17 mouse cellular contexts compared by ENCODE assay signal in the genomic region with DNA sequence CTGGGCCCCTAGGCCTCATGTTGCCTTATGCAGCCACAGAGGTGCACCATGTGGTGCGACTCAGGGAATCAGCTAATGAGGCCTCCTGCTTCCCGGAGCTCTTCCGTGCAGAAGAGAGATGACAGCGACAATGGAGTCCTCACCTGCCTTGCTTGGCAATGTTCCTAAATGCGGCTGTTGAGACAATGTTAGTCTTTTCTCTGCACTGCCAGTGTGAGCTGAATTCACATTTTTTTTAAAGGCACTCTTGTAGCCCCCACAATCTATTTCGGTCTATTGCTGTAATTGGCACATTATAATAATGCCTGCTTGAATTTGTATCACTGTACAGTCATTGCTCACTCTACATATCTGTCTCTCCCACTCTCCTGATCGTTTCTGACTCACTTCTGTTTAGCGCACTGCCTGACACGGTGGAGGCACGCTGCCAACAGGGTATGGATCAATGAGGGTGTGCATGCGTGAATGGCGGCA.
DNase-seq lines count a peak whose midpoint lies in the region; ATAC-seq lines count a peak whose summit lies in the region.
"Had no signal": no experiment of that assay in that cellular context is flagged by ENCODE, and none has a peak within 500 bp of the region (broad histone marks: within the 10 kb centered on the region; RNA-seq: fewer than 3 reads in every experiment).

No protein-coding gene starts in this region.

- peak; percentile 85 for ATAC-seq in forebrain, embryonic 16.5 days
- no peak for ATAC-seq in heart, embryonic 12.5 days (ENCODE audit: insufficient number of reproducible peaks, low FRiP score)
- ATAC-seq: intestine, embryonic 15.5 days had no signal

- no peak overlapping the region for H3K9ac ChIP-seq in forebrain, embryonic 16.5 days (replicated peaks; ENCODE audit: low read depth, low read length)
- H3K9ac ChIP-seq in heart, embryonic 12.5 days: no peak overlapping the region
- H3K9ac ChIP-seq: embryonic facial prominence, embryonic 13.5 days; intestine, embryonic 15.5 days; limb, embryonic 13.5 days; lung, embryonic 14.5 days had no signal

- H3K36me3 ChIP-seq in forebrain, embryonic 16.5 days (ENCODE audit: control insufficient read depth, insufficient read depth): no peaks in the 10 kb centered on the region
- no peaks in the 10 kb centered on the region for H3K36me3 ChIP-seq in heart, embryonic 12.5 days
- H3K36me3 ChIP-seq: embryonic facial prominence, embryonic 13.5 days; intestine, embryonic 15.5 days; limb, embryonic 13.5 days had no signal

- no peaks in the 10 kb centered on the region for H3K9me3 ChIP-seq in forebrain, embryonic 16.5 days (ENCODE audit: control insufficient read depth, low read length)
- no peaks in the 10 kb centered on the region for H3K9me3 ChIP-seq in heart, embryonic 12.5 days (replicated peaks)
- H3K9me3 ChIP-seq: embryonic facial prominence, embryonic 13.5 days; intestine, embryonic 15.5 days; limb, embryonic 13.5 days had no signal

- H3K4me1 ChIP-seq in forebrain, embryonic 16.5 days (replicated peaks; ENCODE audit: control insufficient read depth, insufficient read depth, low read length): peaks cover 14% of the 10 kb centered on the region
- no peaks in the 10 kb centered on the region for H3K4me1 ChIP-seq in heart, embryonic 12.5 days (replicated peaks)
- H3K4me1 ChIP-seq: intestine, embryonic 15.5 days; limb, embryonic 13.5 days had no signal

- H3K27ac ChIP-seq in forebrain, embryonic 16.5 days (ENCODE audit: low read length): peak overlapping the region; percentile 56; the same call in 1 of the 2 replicates
- no peak overlapping the region for H3K27ac ChIP-seq in heart, embryonic 12.5 days (ENCODE audit: poor library complexity, severe bottlenecking)
- H3K27ac ChIP-seq: embryonic facial prominence, embryonic 13.5 days; intestine, embryonic 15.5 days; limb, embryonic 13.5 days had no signal

- H3K4me2 ChIP-seq in forebrain, embryonic 16.5 days (ENCODE audit: low read length): no peak overlapping the region
- no peak overlapping the region for H3K4me2 ChIP-seq in heart, embryonic 12.5 days
- H3K4me2 ChIP-seq: embryonic facial prominence, embryonic 13.5 days; intestine, embryonic 15.5 days; limb, embryonic 13.5 days; lung, embryonic 14.5 days had no signal

- peak; percentile 32 to 37 for DNase-seq in cerebellum, postnatal 14 days
- DNase-seq in cerebellum, adult 8-10 months: no peak
- peak; percentile 24 to 32 for DNase-seq in left cerebral cortex, postnatal 10 days (ENCODE audit: extremely low spot score in 1 of 2, low spot score in 2 of 2)
- DNase-seq in left cerebral cortex, adult 11 months (ENCODE audit: low spot score): no peak
- peak; percentile 9 for DNase-seq in retina, postnatal 7 days (ENCODE audit: low read depth, low spot score)
- no peak for DNase-seq in embryo, embryonic 11 days
- DNase-seq: adrenal gland, postnatal 36 days; heart, adult 11 months; heart, postnatal 10 days; kidney, postnatal 4 days; lung, embryonic 14.5 days; thymus, postnatal 25 days had no signal

- WGBS in forebrain, embryonic 16.5 days: 27% methylated on average over 12 of the region's 12 CpGs
- 86% methylated on average over 12 of the region's 12 CpGs for WGBS in heart, embryonic 12.5 days

- intact Hi-C loops in left cerebral cortex, postnatal 10 days (cut with DNase I): no loop called here

- no peak overlapping the region for H3K4me3 ChIP-seq in forebrain, embryonic 16.5 days (replicated peaks; ENCODE audit: low read length)
- no peak overlapping the region for H3K4me3 ChIP-seq in heart, embryonic 12.5 days
- H3K4me3 ChIP-seq: embryonic facial prominence, embryonic 13.5 days; intestine, embryonic 15.5 days; limb, embryonic 13.5 days had no signal

- no peaks in the 10 kb centered on the region for H3K27me3 ChIP-seq in forebrain, embryonic 16.5 days (replicated peaks; ENCODE audit: control insufficient read depth, insufficient read depth, low read length)
- H3K27me3 ChIP-seq in heart, embryonic 12.5 days (replicated peaks): no peaks in the 10 kb centered on the region
- H3K27me3 ChIP-seq: embryonic facial prominence, embryonic 13.5 days; intestine, embryonic 15.5 days; limb, embryonic 13.5 days had no signal

Comparison
In these comparisons a context has a peak if more than half of its experiments do, and no peak if none do; other contexts are left out.
1. DNase-seq: peak in cerebellum, postnatal 14 days (2 of 2), left cerebral cortex, postnatal 10 days (2 of 2) and retina, postnatal 7 days (single experiment); none in cerebellum, adult 8-10 months (single experiment), left cerebral cortex, adult 11 months (single experiment) and embryo, embryonic 11 days (single experiment).